Mouse (Mus musculus) hindbrain, embryonic 16.5 days (tissue): ENCODE measurements at regions not wholly inside any gene's neighbourhood (a gene's known extent, or its start where the extent isn't known, plus 50 kb on each side); places are given as distances from the start of the nearest gene placed in this dataset.

ENCODE experiments used
- ATAC-seq: fragments of 200-750 bp; cut with Nextera tagmentation; 2 replicates; pipeline ENCODE4 v1.8.0; 2017; ENCODE audit warnings: moderate TSS enrichment, moderate library complexity
- H3K27ac ChIP-seq: fragments of 300-500 bp; sonication (generic); 2 replicates; pipeline ENCODE4 v1.5.1; 2014; ENCODE audit warnings: low read depth, mild to moderate bottlenecking, control low read depth, low read length, moderate library complexity
- H3K27me3 ChIP-seq: fragments of 300-500 bp; sonication (generic); replicated peaks from 2 replicates; pipeline ENCODE4 v1.6.1; 2014; ENCODE audit warnings: low read length; ENCODE audit not compliant: control insufficient read depth, insufficient read depth
- H3K36me3 ChIP-seq: fragments of 300-500 bp; sonication (generic); 2 replicates; pipeline ENCODE4 v1.6.1; 2014; ENCODE audit warnings: mild to moderate bottlenecking, low read length, moderate library complexity, mixed read lengths; ENCODE audit not compliant: control insufficient read depth, insufficient read depth
- H3K4me1 ChIP-seq: fragments of 300-500 bp; sonication (generic); 2 replicates; pipeline ENCODE4 v1.6.1; 2014; ENCODE audit warnings: low read depth, low read length; ENCODE audit not compliant: control insufficient read depth, insufficient read depth
- H3K4me2 ChIP-seq: fragments of 300-500 bp; sonication (generic); 2 replicates; pipeline ENCODE4 v1.6.1; 2014; ENCODE audit warnings: mild to moderate bottlenecking, low read length, control low read depth, moderate library complexity
- H3K4me3 ChIP-seq: fragments of 300-500 bp; sonication (generic); 2 replicates; pipeline ENCODE4 v1.5.1; 2014; ENCODE audit warnings: mild to moderate bottlenecking, low read length, control low read depth, moderate library complexity
- H3K9ac ChIP-seq: fragments of 300-500 bp; sonication (generic); 2 replicates; pipeline ENCODE4 v1.6.1; 2014; ENCODE audit warnings: low read depth, mild to moderate bottlenecking, control low read depth, low read length, moderate library complexity
- H3K9me3 ChIP-seq: fragments of 300-500 bp; sonication (generic); 2 replicates; pipeline ENCODE4 v1.6.1; 2014; ENCODE audit warnings: mild to moderate bottlenecking, low read length, moderate library complexity; ENCODE audit not compliant: control insufficient read depth
- WGBS: fragments of 180-500 bp; shearing (Covaris S2); extraction: QIAGEN DNeasy Blood & Tissue Kit; methylation state at CpG from one replicate; pipeline ENCODE4 v1.1.7; 2014; 5-methylcytosine and 5-hydroxymethylcytosine counted together

GRCm38 (mm10) chr10:15592161-15592560, 874.1 kb upstream of the Gje1 start:
- no peaks in the 10 kb centered on the region for H3K9me3 ChIP-seq
- no peak overlapping the region for H3K9ac ChIP-seq
- no peak overlapping the region for H3K4me2 ChIP-seq
- no peak overlapping the region for H3K4me3 ChIP-seq
- no peaks in the 10 kb centered on the region for H3K4me1 ChIP-seq
- H3K36me3 ChIP-seq = no peaks in the 10 kb centered on the region
- no peak for ATAC-seq
- no peak overlapping the region for H3K27ac ChIP-seq
- no peaks in the 10 kb centered on the region for H3K27me3 ChIP-seq

- no peaks in the 10 kb centered on the region for H3K4me1 ChIP-seq
Measured at GRCm38 (mm10) chr10:15586081-15586480, 868.1 kb upstream of the Gje1 start.

GRCm38 (mm10) chr10:15564119-15564518, 846.1 kb upstream of the Gje1 start:
- H3K9me3 ChIP-seq = no peaks in the 10 kb centered on the region
- no peak overlapping the region for H3K9ac ChIP-seq
- no peak overlapping the region for H3K4me2 ChIP-seq
- H3K27me3 ChIP-seq = no peaks in the 10 kb centered on the region
- no peaks in the 10 kb centered on the region for H3K4me1 ChIP-seq
- H3K27ac ChIP-seq = no peak overlapping the region
- no peak overlapping the region for H3K4me3 ChIP-seq
- H3K36me3 ChIP-seq = no peaks in the 10 kb centered on the region
- ATAC-seq = no peak

More at GRCm38 (mm10) chr10:15586081-15586480, 868.1 kb upstream of the Gje1 start:
- no peak overlapping the region for H3K27ac ChIP-seq
- WGBS = 80% methylated on average over 6 of the region's 6 CpGs
- no peak overlapping the region for H3K4me3 ChIP-seq
- no peak overlapping the region for H3K9ac ChIP-seq
- H3K9me3 ChIP-seq = no peaks in the 10 kb centered on the region
- no peak for ATAC-seq
- no peak overlapping the region for H3K4me2 ChIP-seq
- H3K27me3 ChIP-seq = no peaks in the 10 kb centered on the region
- no peaks in the 10 kb centered on the region for H3K36me3 ChIP-seq

- Histone ChIP-seq H3K9ac (no peak overlapping the region), H3K4me2 (no peak overlapping the region), H3K4me1 (no peaks in the 10 kb centered on the region), H3K36me3 (no peaks in the 10 kb centered on the region), H3K27ac (no peak overlapping the region), H3K27me3 (no peaks in the 10 kb centered on the region), H3K9me3 (no peaks in the 10 kb centered on the region; the same call in 1 of the 2 replicates), H3K4me3 (no peak overlapping the region)
- WGBS = 37% methylated on average over 3 of the region's 3 CpGs
- ATAC-seq = 0 out of 2 replicates have a peak, but pooled peaks have one; percentile 17
Measured at GRCm38 (mm10) chr10:15553407-15554064, 835.5 kb upstream of the Gje1 start.

GRCm38 (mm10) chr10:15541797-15542350, 823.9 kb upstream of the Gje1 start:
- Histone ChIP-seq H3K27me3 (no peaks in the 10 kb centered on the region), H3K27ac (no peak overlapping the region), H3K4me2 (no peak overlapping the region), H3K9me3 (no peaks in the 10 kb centered on the region), H3K4me1 (no peaks in the 10 kb centered on the region), H3K4me3 (no peak overlapping the region), H3K36me3 (no peaks in the 10 kb centered on the region), H3K9ac (no peak overlapping the region)
- ATAC-seq = peak; percentile 90
- WGBS = 38% methylated on average over 2 of the region's 2 CpGs

- Histone ChIP-seq H3K9ac (no peak overlapping the region), H3K4me1 (no peaks in the 10 kb centered on the region), H3K4me3 (no peak overlapping the region), H3K4me2 (no peak overlapping the region), H3K9me3 (no peaks in the 10 kb centered on the region), H3K27ac (no peak overlapping the region), H3K27me3 (no peaks in the 10 kb centered on the region), H3K36me3 (no peaks in the 10 kb centered on the region)
- ATAC-seq = no peak
- 76% methylated on average over 4 of the region's 4 CpGs for WGBS
Measured at GRCm38 (mm10) chr10:15540780-15541426, 822.9 kb upstream of the Gje1 start.

- H3K9ac ChIP-seq = no peak overlapping the region
- H3K4me1 ChIP-seq = no peaks in the 10 kb centered on the region
- H3K27ac ChIP-seq = no peak overlapping the region
- no peaks in the 10 kb centered on the region for H3K9me3 ChIP-seq
- H3K27me3 ChIP-seq = no peaks in the 10 kb centered on the region
- no peaks in the 10 kb centered on the region for H3K36me3 ChIP-seq
- H3K4me3 ChIP-seq = no peak overlapping the region
- no peak for ATAC-seq
- 88% methylated on average over 2 of the region's 2 CpGs for WGBS
- H3K4me2 ChIP-seq = no peak overlapping the region
Measured at GRCm38 (mm10) chr10:15536053-15536452, 818.0 kb upstream of the Gje1 start.

- no peak for ATAC-seq
- no peak overlapping the region for H3K4me3 ChIP-seq
- H3K9me3 ChIP-seq = no peaks in the 10 kb centered on the region
- H3K27ac ChIP-seq = no peak overlapping the region
- H3K4me1 ChIP-seq = no peaks in the 10 kb centered on the region
- no peak overlapping the region for H3K9ac ChIP-seq
- H3K4me2 ChIP-seq = no peak overlapping the region
- no peaks in the 10 kb centered on the region for H3K36me3 ChIP-seq
- 93% methylated on average over 2 of the region's 2 CpGs for WGBS
- no peaks in the 10 kb centered on the region for H3K27me3 ChIP-seq
Measured at GRCm38 (mm10) chr10:15487367-15487766, 769.4 kb upstream of the Gje1 start.

GRCm38 (mm10) chr10:15443281-15443680, 725.3 kb upstream of the Gje1 start:
- no peaks in the 10 kb centered on the region for H3K9me3 ChIP-seq
- ATAC-seq = no peak
- H3K4me1 ChIP-seq = no peaks in the 10 kb centered on the region
- no peaks in the 10 kb centered on the region for H3K27me3 ChIP-seq
- H3K36me3 ChIP-seq = no peaks in the 10 kb centered on the region
- no peak overlapping the region for H3K4me3 ChIP-seq
- H3K9ac ChIP-seq = no peak overlapping the region
- H3K27ac ChIP-seq = no peak overlapping the region
- 85% methylated on average over 2 of the region's 2 CpGs for WGBS
- no peak overlapping the region for H3K4me2 ChIP-seq
